Mouse (Mus musculus) embryonic facial prominence, embryonic 11.5 days (tissue): ENCODE measurements around the gene Cd48. TPM values are rescaled to one million over a fixed set of nuclear protein-coding genes. Genes with fewer than 3 reads are reported as not detected.
"Not testable (repeated sequence)": the region's sequence is repeated elsewhere in the genome, so short reads cannot be mapped to it uniquely, and the experiment has no call there.

Experiments
- ATAC-seq: fragments of 200-750 bp; cut with Nextera tagmentation; replicated peaks from 2 replicates; pipeline ENCODE4 v1.8.0; 2017; ENCODE audit warnings: low read depth; ENCODE audit not compliant: insufficient number of reproducible peaks, low FRiP score, low TSS enrichment
- DNase-seq: peaks from one replicate; pipeline ENCODE4 v3.0.0-alpha.2; 2015; ENCODE audit warnings: low spot score
- H3K27ac ChIP-seq: fragments of 300-500 bp; sonication (generic); replicated peaks from 2 replicates; pipeline ENCODE4 v1.5.1; 2014; ENCODE audit warnings: mild to moderate bottlenecking, low read depth, low read length, control low read depth
- H3K27me3 ChIP-seq: fragments of 300-500 bp; sonication (generic); 2 replicates; pipeline ENCODE4 v1.6.1; 2014; ENCODE audit warnings: mild to moderate bottlenecking, low read length, moderate library complexity, mixed read lengths; ENCODE audit not compliant: control insufficient read depth, insufficient read depth
- H3K36me3 ChIP-seq: fragments of 300-500 bp; sonication (generic); replicated peaks from 2 replicates; pipeline ENCODE4 v1.6.1; 2014; ENCODE audit warnings: low read depth, mild to moderate bottlenecking, low read length, moderate library complexity, mixed read lengths; ENCODE audit not compliant: control insufficient read depth, insufficient read depth
- H3K4me1 ChIP-seq: fragments of 300-500 bp; sonication (generic); 2 replicates; pipeline ENCODE4 v1.6.1; 2014; ENCODE audit warnings: low read length, mixed read lengths; ENCODE audit not compliant: control insufficient read depth, insufficient read depth
- H3K4me2 ChIP-seq: fragments of 300-500 bp; sonication (generic); 2 replicates; pipeline ENCODE4 v1.6.1; 2014; ENCODE audit warnings: low read depth, mild to moderate bottlenecking, control low read depth, low read length, moderate library complexity
- H3K4me3 ChIP-seq: fragments of 300-500 bp; sonication (generic); 2 replicates; pipeline ENCODE4 v1.5.1; 2014; ENCODE audit warnings: low read depth, low read length, control low read depth
- H3K9ac ChIP-seq: fragments of 300-500 bp; sonication (generic); replicated peaks from 2 replicates; pipeline ENCODE4 v1.6.1; 2014; ENCODE audit warnings: mild to moderate bottlenecking, control low read depth, low read length
- H3K9me3 ChIP-seq: fragments of 300-500 bp; sonication (generic); replicated peaks from 2 replicates; pipeline ENCODE4 v1.6.1; 2016; ENCODE audit warnings: mild to moderate bottlenecking, low read length, inconsistent platforms, mixed read lengths; ENCODE audit not compliant: control insufficient read depth
- WGBS: fragments of 180-500 bp; shearing (Covaris S2); extraction: QIAGEN DNeasy Blood & Tissue Kit; methylation state at CpG from one replicate; pipeline ENCODE4 v1.1.7; 2014; 5-methylcytosine and 5-hydroxymethylcytosine counted together
- polyA plus RNA-seq: library from polyadenylated mRNA; unstranded; fragments of >200 nt; fragmentation: Nextera tagmentation; extraction: Ambion mirVana; gene quantifications from 2 replicates; pipeline ENCODE4 v1.2.1, GENCODE M21; 2014

The Cd48 gene
- polyA plus RNA-seq, 1 experiment from 2014 or later = 0.70 TPM

DNA sequence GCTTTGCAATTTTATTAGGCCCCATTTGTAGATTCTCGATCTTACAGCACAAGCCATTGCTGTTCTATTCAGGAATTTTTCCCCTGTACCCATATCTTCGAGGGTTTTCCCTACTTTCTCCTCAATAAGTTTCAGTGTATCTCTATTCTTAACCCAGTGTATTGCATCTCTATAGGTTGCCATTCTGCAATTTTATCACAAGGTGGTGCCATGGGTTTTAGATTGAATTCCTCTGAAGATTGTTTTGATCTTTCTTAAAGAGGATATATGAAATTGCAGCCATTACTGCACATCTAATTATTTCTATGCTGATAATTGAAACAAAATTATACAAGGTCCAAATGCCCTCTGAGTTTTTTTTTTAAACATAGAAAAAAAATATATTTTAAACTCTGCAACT, 9.4 kb upstream of the Cd48 start:
- not testable (repeated sequence) for H3K27ac ChIP-seq, H3K4me1 ChIP-seq, H3K4me2 ChIP-seq, H3K36me3 ChIP-seq, ATAC-seq, H3K9me3 ChIP-seq, H3K4me3 ChIP-seq, H3K27me3 ChIP-seq, H3K9ac ChIP-seq, DNase-seq
- WGBS = 77% methylated on average over 2 of the region's 2 CpGs

DNA sequence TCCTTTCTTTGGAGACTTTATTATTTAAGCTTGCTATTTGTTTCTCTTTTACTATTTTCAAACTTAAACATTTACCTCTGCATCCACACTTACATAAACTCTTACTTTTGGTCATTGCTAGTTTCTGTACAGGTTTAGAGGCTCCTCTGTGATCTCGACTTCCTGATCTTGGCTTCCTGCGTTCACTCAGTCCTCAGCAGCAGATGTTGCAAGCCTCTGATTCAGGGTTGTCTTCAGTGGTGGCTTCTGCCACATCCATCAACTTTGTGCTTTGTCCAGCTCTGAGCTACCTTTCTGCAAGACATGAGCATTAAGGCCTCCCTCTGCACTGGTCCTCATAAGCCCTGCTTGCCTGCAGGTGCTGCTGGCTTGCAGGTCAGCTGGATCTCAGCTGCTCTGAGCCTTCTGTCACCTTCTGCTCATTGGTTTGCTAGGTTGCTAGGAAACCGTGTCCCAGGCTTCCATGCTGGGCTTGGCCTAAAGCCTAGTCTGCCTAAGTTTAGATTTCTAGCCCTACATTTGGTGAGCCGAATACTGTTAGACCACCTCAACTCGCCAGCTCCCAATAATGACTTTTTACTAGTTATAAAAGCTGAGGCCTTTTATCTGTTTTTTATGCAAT, 8.8 kb upstream of the Cd48 start:
- Histone ChIP-seq H3K27me3 (no peaks in the 10 kb centered on the region), H3K9ac (no peak overlapping the region), H3K9me3 (no peaks in the 10 kb centered on the region), H3K36me3 (no peaks in the 10 kb centered on the region), H3K4me3 (no peak overlapping the region), H3K4me2 (no peak overlapping the region), H3K27ac (no peak overlapping the region), H3K4me1 (no peaks in the 10 kb centered on the region)
- ATAC-seq (no peak), DNase-seq (no peak)
- WGBS = 75% methylated on average over 5 of the region's 5 CpGs

DNA sequence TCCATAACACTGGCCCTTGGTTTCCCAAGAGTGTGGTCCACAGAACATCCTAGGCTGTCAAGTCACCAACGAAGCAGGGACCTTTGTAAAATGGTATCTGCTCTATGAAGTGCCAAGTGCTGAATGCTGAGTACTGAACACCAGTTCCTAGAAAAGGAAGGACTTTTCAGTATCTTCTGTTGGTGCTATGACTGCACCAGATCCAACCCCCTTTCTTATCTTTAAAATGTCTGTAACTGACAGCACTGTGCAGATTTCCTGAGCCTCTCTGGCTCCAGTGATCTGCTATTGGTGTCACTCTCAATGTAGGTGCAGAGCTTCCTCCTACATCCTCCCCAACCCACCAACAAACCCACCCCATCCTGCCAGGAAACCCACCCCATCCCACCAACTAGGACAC, 7.3 kb upstream of the Cd48 start:
- Histone ChIP-seq H3K27ac (no peak overlapping the region), H3K4me3 (no peak overlapping the region), H3K4me2 (no peak overlapping the region), H3K9me3 (no peaks in the 10 kb centered on the region), H3K9ac (no peak overlapping the region), H3K4me1 (no peaks in the 10 kb centered on the region), H3K36me3 (no peaks in the 10 kb centered on the region), H3K27me3 (no peaks in the 10 kb centered on the region)
- DNase-seq (no peak), ATAC-seq (no peak)
- 80% methylated on average over 1 of the region's 1 CpGs for WGBS

DNA sequence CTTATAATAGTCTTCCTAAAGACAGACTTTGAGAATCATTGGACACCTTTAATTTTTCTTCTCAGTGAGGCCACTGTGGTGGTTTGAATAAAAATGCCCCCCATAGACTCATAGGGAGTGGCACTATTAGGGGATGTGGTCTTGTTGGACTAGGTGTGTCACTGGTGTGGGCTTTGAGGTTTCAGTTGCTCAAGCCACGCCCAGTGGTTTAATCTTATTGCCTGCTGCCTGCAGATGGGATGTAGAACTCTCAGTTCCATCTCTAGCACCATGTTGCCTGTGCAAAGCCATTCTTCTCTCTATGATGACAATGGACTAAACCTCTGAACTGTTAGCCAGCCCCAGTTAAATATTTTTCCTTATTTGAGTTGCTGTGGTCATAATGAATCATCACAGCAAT, 4.1 kb upstream of the Cd48 start:
- no peak overlapping the region for H3K27ac ChIP-seq
- WGBS = 77% methylated on average over 1 of the region's 1 CpGs
- H3K9ac ChIP-seq = no peak overlapping the region
- no peak overlapping the region for H3K4me3 ChIP-seq
- DNase-seq = no peak
- no peaks in the 10 kb centered on the region for H3K9me3 ChIP-seq
- no peaks in the 10 kb centered on the region for H3K36me3 ChIP-seq
- H3K4me1 ChIP-seq = no peaks in the 10 kb centered on the region
- no peaks in the 10 kb centered on the region for H3K27me3 ChIP-seq
- no peak for ATAC-seq
- H3K4me2 ChIP-seq = no peak overlapping the region

DNA sequence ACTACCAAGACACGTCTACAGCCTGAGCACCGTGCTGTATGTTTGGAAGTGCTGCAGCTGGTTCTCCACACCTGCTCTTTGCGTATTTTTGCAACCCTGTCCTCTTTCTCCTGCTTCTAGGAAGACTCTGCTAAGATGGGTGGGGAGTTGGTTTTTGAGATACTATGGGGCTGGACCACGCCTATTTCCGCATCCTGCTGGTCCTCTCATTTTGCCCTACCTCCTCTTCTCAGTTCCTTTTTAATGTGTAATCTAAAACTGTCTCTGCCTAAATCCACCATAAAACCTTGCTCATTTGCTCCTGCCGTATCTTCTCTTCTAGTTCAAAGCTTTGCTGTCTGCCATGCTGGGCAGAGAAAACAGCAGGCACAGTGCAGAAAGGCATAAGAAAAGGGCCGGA, 800 bp upstream of the Cd48 start:
- Histone ChIP-seq H3K27ac (no peak overlapping the region), H3K9me3 (no peaks in the 10 kb centered on the region), H3K4me3 (no peak overlapping the region), H3K9ac (no peak overlapping the region), H3K4me2 (no peak overlapping the region), H3K36me3 (no peaks in the 10 kb centered on the region), H3K27me3 (no peaks in the 10 kb centered on the region), H3K4me1 (no peaks in the 10 kb centered on the region)
- 89% methylated on average over 7 of the region's 7 CpGs for WGBS
- ATAC-seq (no peak), DNase-seq (no peak)

DNA sequence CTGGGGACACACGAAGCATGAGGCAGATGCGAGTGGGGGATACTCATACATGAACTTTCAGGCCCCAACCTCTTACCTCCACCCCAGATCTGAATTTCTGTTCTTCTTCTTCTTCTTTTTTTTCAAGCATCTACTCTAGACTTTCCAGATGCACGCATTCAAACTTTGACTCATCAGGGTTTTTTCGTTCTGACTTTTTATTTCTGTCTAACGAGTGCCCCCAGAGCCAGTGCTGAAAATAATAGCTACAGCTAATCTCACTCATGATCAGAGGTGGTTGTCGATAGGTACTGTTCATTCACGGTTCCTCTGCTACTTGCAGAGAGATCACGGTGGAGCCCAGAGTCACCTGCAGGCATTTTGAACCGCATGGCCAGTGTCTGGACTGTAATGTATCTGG, 3.1 kb downstream of the Cd48 start:
- H3K27ac ChIP-seq = no peak overlapping the region
- ATAC-seq = no peak
- no peaks in the 10 kb centered on the region for H3K36me3 ChIP-seq
- no peak for DNase-seq
- WGBS = 90% methylated on average over 9 of the region's 9 CpGs
- no peak overlapping the region for H3K4me2 ChIP-seq
- no peak overlapping the region for H3K4me3 ChIP-seq
- H3K4me1 ChIP-seq = no peaks in the 10 kb centered on the region
- no peak overlapping the region for H3K9ac ChIP-seq
- H3K27me3 ChIP-seq = no peaks in the 10 kb centered on the region
- H3K9me3 ChIP-seq = no peaks in the 10 kb centered on the region

DNA sequence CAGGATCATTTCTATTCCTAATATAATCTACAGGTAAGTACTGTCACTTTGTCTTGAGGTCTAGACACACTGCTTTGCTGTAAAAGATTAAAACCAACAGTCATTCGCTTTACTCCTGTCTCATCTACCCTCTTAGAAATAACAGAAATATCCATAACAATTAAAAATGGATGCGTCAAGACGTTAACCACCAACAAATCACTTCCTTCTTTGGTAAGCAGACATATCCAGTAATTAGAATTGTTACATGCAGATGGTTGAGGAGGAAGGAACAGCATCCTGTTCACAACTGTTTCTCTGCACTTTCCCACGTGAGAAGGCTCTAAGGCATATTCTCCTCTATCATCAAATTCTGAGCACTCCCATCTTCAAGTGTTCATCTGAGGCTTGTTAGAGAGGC, 5.5 kb downstream of the Cd48 start:
- no peak for ATAC-seq
- Histone ChIP-seq H3K4me2 (no peak overlapping the region), H3K9me3 (no peaks in the 10 kb centered on the region), H3K36me3 (no peaks in the 10 kb centered on the region), H3K27me3 (no peaks in the 10 kb centered on the region), H3K4me1 (no peaks in the 10 kb centered on the region), H3K4me3 (no peak overlapping the region), H3K9ac (no peak overlapping the region), H3K27ac (no peak overlapping the region)
- DNase-seq = no peak
- WGBS = 83% methylated on average over 4 of the region's 4 CpGs

DNA sequence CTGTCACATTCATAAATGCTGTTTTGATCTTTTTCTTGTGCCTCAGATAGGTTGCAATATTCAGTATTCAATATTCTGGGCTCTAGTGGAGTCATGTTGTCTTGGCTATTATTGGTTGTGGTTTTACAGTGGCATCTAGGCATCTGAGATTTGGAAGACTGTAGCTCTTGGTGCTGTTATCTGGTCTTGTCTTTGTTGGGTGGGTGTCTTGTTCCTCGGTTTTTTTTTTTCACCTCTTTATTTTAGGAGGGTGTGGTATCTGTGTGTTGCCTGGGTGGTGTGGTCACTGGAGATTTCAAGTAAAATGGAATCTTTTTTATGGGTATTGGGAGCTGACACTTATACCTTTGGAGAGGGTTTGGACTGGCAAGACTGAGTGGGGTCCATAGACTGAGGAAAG, 12.1 kb downstream of the Cd48 start:
- Histone ChIP-seq H3K9ac (no peak overlapping the region), H3K27ac (no peak overlapping the region), H3K36me3 (no peaks in the 10 kb centered on the region), H3K4me1 (no peaks in the 10 kb centered on the region), H3K4me3 (no peak overlapping the region), H3K27me3 (no peaks in the 10 kb centered on the region), H3K4me2 (no peak overlapping the region), H3K9me3 (no peaks in the 10 kb centered on the region)
- ATAC-seq (no peak), DNase-seq (no peak)
- WGBS = 86% methylated on average over 1 of the region's 1 CpGs
